Mouse (Mus musculus) intestine, embryonic 14.5 days (tissue): Measurements from ENCODE around the gene Srpr. TPM values are rescaled to one million over a fixed set of nuclear protein-coding genes. Genes with fewer than 3 reads are reported as not detected.

Experiments used
- polyA plus RNA-seq: library from polyadenylated mRNA; unstranded; fragments of >200 nt; fragmentation: Nextera tagmentation; extraction: Ambion mirVana; gene quantifications from 2 replicates; pipeline ENCODE4 v1.2.1, GENCODE M21; 2014

The Srpr gene
- polyA plus RNA-seq, 1 experiment from 2014 or later, result 132 TPM

Other genes with a start within 250 kb of the Srpr start
- 28.9 and 34.1 TPM in 2 replicates for gene St3gal4, start 80.9 kb upstream of the Srpr start, polyA plus RNA-seq
- 85.7 and 94.1 TPM in 2 replicates for gene Dcps, start 24.1 kb upstream of the Srpr start, polyA plus RNA-seq
- gene Tirap, start 116 bp downstream of the Srpr start, polyA plus RNA-seq, result 13.8 and 14.1 TPM in 2 replicates
- gene Foxred1, start 10.9 kb downstream of the Srpr start, polyA plus RNA-seq, result 39.9 and 40.9 TPM in 2 replicates
- 43.1 and 43.2 TPM in 2 replicates for gene Fam118b, start 67.6 kb downstream of the Srpr start, polyA plus RNA-seq
- gene Rpusd4, start 67.7 kb downstream of the Srpr start, polyA plus RNA-seq, result 29.1 and 37.1 TPM in 2 replicates
- gene Cdon, start 221.0 kb downstream of the Srpr start, polyA plus RNA-seq, result 9.3 and 11.5 TPM in 2 replicates